Mouse (Mus musculus): ENCODE data around the gene Mcoln3. TPM values are rescaled to one million over a fixed set of nuclear protein-coding genes. Genes with fewer than 3 reads are reported as not detected.

The Mcoln3 gene
- polyA plus RNA-seq, 1 experiment: not detected

- no peaks in the 10 kb centered on the region for H3K79me2 ChIP-seq (ENCODE audit: control insufficient read depth, insufficient read depth)
- no peak overlapping the region for H3K4me2 ChIP-seq (ENCODE audit: low read depth)
- H3K4me3 ChIP-seq: no peak overlapping the region
- H3K36me3 ChIP-seq (ENCODE audit: control insufficient read depth, insufficient read depth): no peaks in the 10 kb centered on the region
- H3K27me3 ChIP-seq (ENCODE audit: control insufficient read depth, insufficient read depth, insufficient read length): no peaks in the 10 kb centered on the region
- TF ChIP-seq SRF (IDR thresholded peaks at IDR 0.05; ENCODE audit: control insufficient read depth, insufficient read length, low read depth) (no peak), USF1 (IDR thresholded peaks at IDR 0.05; ENCODE audit: low read depth) (no peak), TCF12 (IDR thresholded peaks at IDR 0.05; ENCODE audit: insufficient read depth, poor library complexity, severe bottlenecking) (no peak), TCF3 (IDR thresholded peaks at IDR 0.05; ENCODE audit: insufficient read length, low read depth) (no peak), CEBPB (IDR thresholded peaks at IDR 0.05; ENCODE audit: insufficient read depth, poor library complexity, severe bottlenecking) (no peak), MYOD1 (IDR thresholded peaks at IDR 0.05; ENCODE audit: control insufficient read depth in 1 of 3, insufficient read length in 2 of 3, low read depth in 2 of 3) (no peak), REST (IDR thresholded peaks at IDR 0.05; ENCODE audit: insufficient read depth, insufficient read length) (no peak), E2F4 (IDR thresholded peaks at IDR 0.05; ENCODE audit: insufficient read depth) (no peak), POLR2A (IDR thresholded peaks at IDR 0.05; ENCODE audit: insufficient read length, low read depth) (no peak), MAX (IDR thresholded peaks at IDR 0.05; ENCODE audit: low read depth) (no peak), MYOG (IDR thresholded peaks at IDR 0.05; ENCODE audit: control insufficient read depth in 1 of 3, insufficient read depth in 1 of 3, insufficient read length in 2 of 3, low read depth in 2 of 3) (no peak)
- H3ac ChIP-seq (ENCODE audit: control insufficient read depth, insufficient read length): no peak overlapping the region
Measured at GRCm38 (mm10) chr3:146156811-146157210, 39.6 kb downstream of the Mcoln3 start.

GRCm38 (mm10) chr3:146158039-146158438 is 40.8 kb downstream of the Mcoln3 start:
- Histone ChIP-seq H3K4me3 (no peak overlapping the region), H3K36me3 (ENCODE audit: control insufficient read depth, insufficient read depth) (no peaks in the 10 kb centered on the region), H3K27me3 (ENCODE audit: control insufficient read depth, insufficient read depth, insufficient read length) (no peaks in the 10 kb centered on the region), H3K79me2 (ENCODE audit: control insufficient read depth, insufficient read depth) (no peaks in the 10 kb centered on the region), H3K4me2 (ENCODE audit: low read depth) (no peak overlapping the region), H3ac (ENCODE audit: control insufficient read depth, insufficient read length) (no peak overlapping the region)
- no peak for TF ChIP-seq CEBPB (IDR thresholded peaks at IDR 0.05; ENCODE audit: insufficient read depth, poor library complexity, severe bottlenecking)
- TF ChIP-seq TCF3 (IDR thresholded peaks at IDR 0.05; ENCODE audit: insufficient read length, low read depth): no peak
- TF ChIP-seq POLR2A (IDR thresholded peaks at IDR 0.05; ENCODE audit: insufficient read length, low read depth): no peak
- TF ChIP-seq SRF (IDR thresholded peaks at IDR 0.05; ENCODE audit: control insufficient read depth, insufficient read length, low read depth): no peak
- no peak for TF ChIP-seq MYOD1 (IDR thresholded peaks at IDR 0.05; ENCODE audit: control insufficient read depth in 1 of 3, insufficient read length in 2 of 3, low read depth in 2 of 3)
- no peak for TF ChIP-seq E2F4 (IDR thresholded peaks at IDR 0.05; ENCODE audit: insufficient read depth)
- no peak for TF ChIP-seq POLR2AphosphoS2 (IDR thresholded peaks at IDR 0.05; ENCODE audit: insufficient read length, low read depth)
- TF ChIP-seq USF1 (IDR thresholded peaks at IDR 0.05; ENCODE audit: low read depth): no peak
- no peak for TF ChIP-seq MAX (IDR thresholded peaks at IDR 0.05; ENCODE audit: low read depth)
- TF ChIP-seq TCF12 (IDR thresholded peaks at IDR 0.05; ENCODE audit: insufficient read depth, poor library complexity, severe bottlenecking): no peak
- TF ChIP-seq REST (IDR thresholded peaks at IDR 0.05; ENCODE audit: insufficient read depth, insufficient read length): no peak
- TF ChIP-seq MYOG (IDR thresholded peaks at IDR 0.05; ENCODE audit: control insufficient read depth in 1 of 3, insufficient read depth in 1 of 3, insufficient read length in 2 of 3, low read depth in 2 of 3): no peak

- H3K36me3 ChIP-seq (ENCODE audit: control insufficient read depth, insufficient read depth): no peaks in the 10 kb centered on the region
Measured at GRCm38 (mm10) chr3:146159360-146159759, 42.1 kb downstream of the Mcoln3 start.

GRCm38 (mm10) chr3:146162197-146162596 is 44.9 kb downstream of the Mcoln3 start:
- TF ChIP-seq POLR2AphosphoS2 (IDR thresholded peaks at IDR 0.05; ENCODE audit: insufficient read length, low read depth) (no peak), TCF12 (IDR thresholded peaks at IDR 0.05; ENCODE audit: insufficient read depth, poor library complexity, severe bottlenecking) (no peak), POLR2A (IDR thresholded peaks at IDR 0.05; ENCODE audit: insufficient read length, low read depth) (no peak), MYOD1 (IDR thresholded peaks at IDR 0.05; ENCODE audit: control insufficient read depth in 1 of 3, insufficient read length in 2 of 3, low read depth in 2 of 3) (no peak), MAX (IDR thresholded peaks at IDR 0.05; ENCODE audit: low read depth) (no peak), USF1 (IDR thresholded peaks at IDR 0.05; ENCODE audit: low read depth) (no peak), TCF3 (IDR thresholded peaks at IDR 0.05; ENCODE audit: insufficient read length, low read depth) (no peak), MYOG (IDR thresholded peaks at IDR 0.05; ENCODE audit: control insufficient read depth in 1 of 3, insufficient read depth in 1 of 3, insufficient read length in 2 of 3, low read depth in 2 of 3) (no peak), E2F4 (IDR thresholded peaks at IDR 0.05; ENCODE audit: insufficient read depth) (no peak), SRF (IDR thresholded peaks at IDR 0.05; ENCODE audit: control insufficient read depth, insufficient read length, low read depth) (no peak), CEBPB (IDR thresholded peaks at IDR 0.05; ENCODE audit: insufficient read depth, poor library complexity, severe bottlenecking) (no peak), REST (IDR thresholded peaks at IDR 0.05; ENCODE audit: insufficient read depth, insufficient read length) (no peak)
- Histone ChIP-seq H3K4me2 (ENCODE audit: low read depth) (no peak overlapping the region), H3K79me2 (ENCODE audit: control insufficient read depth, insufficient read depth) (no peaks in the 10 kb centered on the region), H3K4me3 (no peak overlapping the region), H3K27me3 (ENCODE audit: control insufficient read depth, insufficient read depth, insufficient read length) (no peaks in the 10 kb centered on the region), H3K36me3 (ENCODE audit: control insufficient read depth, insufficient read depth) (no peaks in the 10 kb centered on the region), H3ac (ENCODE audit: control insufficient read depth, insufficient read length) (no peak overlapping the region)

More at GRCm38 (mm10) chr3:146159360-146159759, 42.1 kb downstream of the Mcoln3 start:
- H3K4me3 ChIP-seq: no peak overlapping the region
- no peak overlapping the region for H3K4me2 ChIP-seq (ENCODE audit: low read depth)
- no peak overlapping the region for H3ac ChIP-seq (ENCODE audit: control insufficient read depth, insufficient read length)
- H3K27me3 ChIP-seq (ENCODE audit: control insufficient read depth, insufficient read depth, insufficient read length): no peaks in the 10 kb centered on the region
- no peak for TF ChIP-seq E2F4 (IDR thresholded peaks at IDR 0.05; ENCODE audit: insufficient read depth)
- no peaks in the 10 kb centered on the region for H3K79me2 ChIP-seq (ENCODE audit: control insufficient read depth, insufficient read depth)

- no peak for TF ChIP-seq CEBPB (IDR thresholded peaks at IDR 0.05; ENCODE audit: insufficient read depth, poor library complexity, severe bottlenecking)
- TF ChIP-seq E2F4 (IDR thresholded peaks at IDR 0.05; ENCODE audit: insufficient read depth): no peak
- TF ChIP-seq POLR2A (IDR thresholded peaks at IDR 0.05; ENCODE audit: insufficient read length, low read depth): no peak
- no peak for TF ChIP-seq TCF3 (IDR thresholded peaks at IDR 0.05; ENCODE audit: insufficient read length, low read depth)
- TF ChIP-seq TCF12 (IDR thresholded peaks at IDR 0.05; ENCODE audit: insufficient read depth, poor library complexity, severe bottlenecking): no peak
- TF ChIP-seq MAX (IDR thresholded peaks at IDR 0.05; ENCODE audit: low read depth): no peak
- no peak for TF ChIP-seq USF1 (IDR thresholded peaks at IDR 0.05; ENCODE audit: low read depth)
- H3K4me3 ChIP-seq: no peak overlapping the region
- H3ac ChIP-seq (ENCODE audit: control insufficient read depth, insufficient read length): no peak overlapping the region
- H3K36me3 ChIP-seq (ENCODE audit: control insufficient read depth, insufficient read depth): no peaks in the 10 kb centered on the region
- H3K4me2 ChIP-seq (ENCODE audit: low read depth): no peak overlapping the region
- H3K79me2 ChIP-seq (ENCODE audit: control insufficient read depth, insufficient read depth): no peaks in the 10 kb centered on the region
- H3K27me3 ChIP-seq (ENCODE audit: control insufficient read depth, insufficient read depth, insufficient read length): no peaks in the 10 kb centered on the region
Measured at GRCm38 (mm10) chr3:146169356-146169755, 52.1 kb downstream of the Mcoln3 start.
